Mouse (Mus musculus): ENCODE data around the gene Fbxw17. TPM values are rescaled to one million over a fixed set of nuclear protein-coding genes. Genes with fewer than 3 reads are reported as not detected.
"Not testable (repeated sequence)": the region's sequence is repeated elsewhere in the genome, so short reads cannot be mapped to it uniquely, and the experiment has no call there.

Fbxw17 gene
- total RNA-seq (2015; ENCODE audit: low replicate concordance) (3.3 TPM in 1 of 2 replicates, not detected in the other), total RNA-seq (2017; ENCODE audit: low replicate concordance) (1.4 and 4.2 TPM in 2 replicates)

DNA sequence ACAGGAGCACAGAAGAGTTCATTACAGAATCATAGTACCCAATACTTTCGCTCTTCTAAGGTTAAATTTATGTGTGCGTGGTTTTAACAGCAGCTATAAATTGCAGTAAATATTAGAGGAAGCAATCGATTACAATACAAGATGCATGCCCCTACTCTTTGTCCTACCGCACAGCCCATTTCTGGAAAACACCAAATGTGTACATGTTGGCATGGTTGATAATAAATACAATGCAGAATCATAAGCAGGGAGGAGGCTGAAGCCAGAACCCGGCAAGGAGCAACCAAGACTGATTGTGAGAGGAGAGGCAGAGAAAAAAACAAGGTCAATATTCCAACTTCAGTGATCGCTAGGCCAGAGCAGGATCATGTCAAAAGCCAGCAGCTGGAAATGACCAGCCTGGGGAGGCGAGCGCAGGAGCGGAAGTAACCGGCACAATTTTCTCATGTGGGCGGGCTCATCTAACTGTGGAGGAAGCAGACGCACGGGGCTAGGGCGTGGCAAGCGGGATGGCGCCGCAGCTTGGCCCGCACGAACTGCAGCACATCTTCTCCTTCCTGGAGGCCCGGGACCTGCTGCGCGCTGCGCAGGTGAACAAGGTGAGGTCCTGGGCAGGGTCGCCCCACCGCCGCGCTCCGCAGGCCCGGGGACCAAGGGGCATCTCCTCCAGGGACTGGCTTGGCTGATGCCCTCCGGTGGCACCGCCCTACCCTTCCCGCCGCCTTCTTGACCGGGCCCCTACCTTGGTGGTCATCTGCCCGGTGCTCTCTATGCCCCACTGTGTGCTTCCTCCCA, at the start of gene Fbxw17:
Fbxw17 (plus strand) TSS at position 476 of the 795 bp plus-strand sequence.
- no peak for ATAC-seq (replicated peaks; ENCODE audit: low FRiP score, poor library complexity, severe bottlenecking)

DNA sequence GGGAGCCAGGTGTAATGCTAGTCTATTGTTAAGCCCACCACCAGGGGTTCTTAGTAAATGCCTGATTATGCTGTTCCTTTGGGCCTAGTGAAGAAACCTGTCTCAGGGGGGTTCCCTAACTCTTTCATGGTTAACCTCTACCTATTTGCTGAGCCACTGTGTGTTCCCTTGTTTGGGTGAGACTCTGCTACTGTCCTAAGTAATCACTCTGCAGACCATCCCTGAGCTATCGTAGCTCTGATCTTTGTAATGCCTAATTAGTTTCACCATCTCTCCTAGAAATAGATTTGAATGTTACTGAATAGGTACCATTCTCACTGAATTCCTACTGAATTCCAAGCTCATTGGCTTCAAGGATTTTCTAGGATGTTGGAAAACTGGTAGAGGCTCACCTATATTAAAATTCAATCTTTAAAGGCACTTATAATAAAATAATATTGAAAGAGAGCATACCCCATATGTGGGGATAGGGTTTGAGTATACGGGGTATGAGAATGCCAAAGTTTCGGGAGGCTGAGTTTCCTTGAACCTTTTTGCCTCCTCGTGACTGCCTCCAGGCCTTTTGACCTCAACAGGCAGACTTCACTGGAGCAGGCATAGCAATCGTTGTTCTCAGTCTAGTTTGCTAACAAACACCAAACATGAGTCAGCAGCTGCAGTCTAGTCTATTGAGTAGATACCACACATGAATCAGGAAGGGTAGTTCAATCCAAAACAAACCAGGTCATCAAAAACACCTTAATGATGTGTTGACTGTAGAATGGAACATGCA, 44.5 kb upstream of the Fbxw17 start:
- ATAC-seq (replicated peaks; ENCODE audit: low FRiP score, poor library complexity, severe bottlenecking), result not testable (repeated sequence)

DNA sequence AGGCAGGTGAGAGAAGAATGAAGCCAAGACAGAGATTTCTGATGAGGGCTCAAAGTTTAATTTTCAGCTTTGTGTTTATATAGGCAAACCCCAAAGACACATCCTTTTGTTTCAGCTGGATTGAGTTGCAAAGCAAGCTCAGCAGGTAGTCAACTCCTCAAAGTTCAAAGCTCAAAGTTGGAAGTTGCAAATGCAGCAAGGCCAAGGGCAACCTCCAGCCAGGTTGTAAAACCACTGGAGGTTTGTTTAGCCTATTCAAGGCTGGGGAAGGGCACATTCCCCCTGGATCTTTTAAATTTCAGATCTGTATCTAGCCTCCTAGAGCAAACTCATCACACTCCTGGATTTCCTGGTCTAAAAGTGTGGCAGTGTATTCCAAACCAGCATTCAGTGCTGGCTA, 28.5 kb upstream of the Fbxw17 start:
- not testable (repeated sequence) for ATAC-seq (replicated peaks; ENCODE audit: low FRiP score, poor library complexity, severe bottlenecking)

DNA sequence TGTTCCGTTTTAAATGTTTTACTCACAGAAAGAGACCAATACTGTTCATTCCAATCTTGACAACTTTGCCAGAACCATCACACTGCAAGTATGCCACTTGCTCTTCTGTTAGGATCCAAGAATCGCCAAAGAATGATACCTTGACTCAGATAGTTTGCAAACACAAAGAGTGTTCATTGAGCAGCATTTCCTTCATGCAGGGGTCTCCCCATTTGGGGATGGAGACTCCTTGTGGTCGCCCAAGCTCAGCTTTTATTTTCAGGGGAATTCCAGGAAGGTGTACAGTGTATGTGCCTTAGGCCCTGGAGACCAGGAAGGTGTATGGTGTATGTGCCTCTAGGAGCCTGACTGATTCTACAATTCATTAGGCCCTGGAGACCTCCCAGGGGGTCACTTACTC, 757 bp downstream of the Fbxw17 start:
- no peak for ATAC-seq (replicated peaks; ENCODE audit: low FRiP score, poor library complexity, severe bottlenecking)

DNA sequence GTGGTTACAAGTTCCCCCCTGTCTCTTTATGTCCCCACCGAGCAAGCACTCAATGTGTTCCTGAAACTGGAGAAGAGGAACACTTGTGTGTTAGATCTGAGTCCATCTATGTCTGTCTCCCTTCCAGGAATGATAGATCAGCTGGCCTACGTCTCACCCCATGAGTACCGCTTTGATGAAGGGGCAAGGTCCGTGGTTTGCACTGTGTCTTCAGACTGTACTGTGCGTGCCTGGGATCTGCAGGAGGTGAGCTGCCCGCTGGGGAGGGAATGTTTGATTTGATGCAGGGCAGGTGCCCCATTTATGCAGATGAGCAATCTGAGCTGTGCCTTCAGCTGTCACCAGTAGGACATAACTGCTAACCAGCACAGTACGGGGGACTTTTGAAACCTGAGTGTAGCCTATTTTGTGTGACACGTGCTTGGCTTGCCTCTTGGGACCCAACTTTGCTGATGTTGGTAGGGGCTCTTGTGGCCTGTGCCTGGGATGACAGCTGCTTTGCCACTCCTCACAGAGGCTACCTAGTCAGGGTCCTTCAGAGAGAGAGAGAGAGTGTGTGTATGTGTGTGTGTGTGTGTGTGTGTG, 6.1 kb downstream of the Fbxw17 start:
- no peak for ATAC-seq (replicated peaks; ENCODE audit: low FRiP score, poor library complexity, severe bottlenecking)

DNA sequence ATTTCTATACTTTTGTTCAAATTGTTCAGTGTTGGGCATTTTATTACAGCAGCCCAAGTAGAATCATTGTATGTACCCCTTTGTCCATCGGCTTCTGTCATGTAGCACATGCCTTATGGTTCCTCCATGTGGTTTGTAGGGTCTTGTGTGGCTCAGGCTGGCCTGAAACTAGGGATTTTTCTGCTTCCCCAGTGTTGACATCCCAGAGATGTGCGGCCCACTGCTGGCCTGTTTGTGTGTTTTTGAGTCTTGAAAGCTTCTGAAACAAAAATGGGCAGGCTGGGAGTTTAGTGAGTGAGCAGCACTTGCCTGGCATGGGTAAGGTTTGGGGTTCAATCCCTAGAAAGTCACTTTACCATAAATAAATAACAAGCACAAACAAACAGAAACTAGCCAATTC, 6.9 kb downstream of the Fbxw17 start:
- no peak for ATAC-seq (replicated peaks; ENCODE audit: low FRiP score, poor library complexity, severe bottlenecking)

DNA sequence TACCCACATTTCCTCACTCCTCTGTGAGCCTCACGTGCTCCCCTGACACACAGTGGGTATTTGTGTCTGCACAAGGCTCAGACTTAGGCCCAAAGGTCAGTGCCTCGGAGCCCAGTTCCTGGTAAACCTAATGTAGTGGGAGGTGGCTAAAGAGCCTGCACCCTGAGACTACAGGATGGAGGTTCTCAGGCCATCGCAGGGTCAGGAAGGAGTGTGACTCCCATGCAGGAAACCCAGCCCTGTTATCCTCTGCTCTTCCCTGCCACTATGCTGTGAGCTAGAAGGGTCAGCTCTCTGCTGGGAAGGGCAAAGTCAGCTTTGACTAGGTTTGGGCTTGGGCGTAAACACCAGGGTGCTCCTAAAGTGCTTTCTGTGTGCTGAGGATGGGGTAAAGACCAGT, 9.0 kb downstream of the Fbxw17 start:
- ATAC-seq (replicated peaks; ENCODE audit: low FRiP score, poor library complexity, severe bottlenecking), result no peak

DNA sequence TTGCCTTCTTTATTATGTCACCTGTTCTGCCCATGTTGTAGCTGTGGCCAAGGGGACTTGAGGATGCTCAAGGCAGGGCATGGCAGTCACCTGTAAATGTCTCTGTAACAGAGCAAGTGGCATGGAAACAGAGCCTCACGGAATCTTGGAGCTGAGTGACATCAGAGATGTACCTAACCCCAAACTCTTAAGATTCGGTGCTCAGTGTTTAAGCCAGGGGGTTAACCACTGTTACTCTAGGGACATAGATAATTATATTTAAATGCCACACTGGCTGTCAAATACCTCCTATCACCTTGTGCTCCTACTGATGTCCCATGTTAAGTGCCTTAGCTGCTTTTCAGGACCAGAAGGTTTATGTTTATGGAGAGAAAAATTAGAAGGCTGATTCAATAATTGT, 26.1 kb downstream of the Fbxw17 start, which contains the start of gene Gm47429:
Gm47429 (minus strand) TSS at position 101 of the 400 bp plus-strand sequence.
- no peak for ATAC-seq (replicated peaks; ENCODE audit: low FRiP score, poor library complexity, severe bottlenecking)

DNA sequence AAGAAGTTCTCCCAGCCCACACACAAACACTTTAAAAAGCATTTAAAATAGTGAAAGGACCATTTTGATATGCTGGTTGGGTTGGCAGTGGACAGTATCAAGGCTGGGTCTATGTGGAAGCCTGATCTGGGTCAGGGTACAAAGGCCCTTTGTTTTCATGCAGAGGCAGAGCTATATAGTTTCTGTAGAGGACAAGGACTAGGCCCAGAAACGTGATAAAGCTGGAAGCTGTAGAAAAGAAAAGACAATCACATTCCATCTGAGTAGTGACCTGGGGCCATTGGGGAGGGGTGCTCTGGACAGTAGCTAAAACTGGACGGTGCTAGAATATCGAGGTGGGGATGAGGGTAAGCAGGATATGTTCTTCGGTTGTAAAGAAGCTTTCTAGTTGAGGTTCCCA, 27.6 kb downstream of the Fbxw17 start:
- ATAC-seq (replicated peaks; ENCODE audit: low FRiP score, poor library complexity, severe bottlenecking), result no peak

DNA sequence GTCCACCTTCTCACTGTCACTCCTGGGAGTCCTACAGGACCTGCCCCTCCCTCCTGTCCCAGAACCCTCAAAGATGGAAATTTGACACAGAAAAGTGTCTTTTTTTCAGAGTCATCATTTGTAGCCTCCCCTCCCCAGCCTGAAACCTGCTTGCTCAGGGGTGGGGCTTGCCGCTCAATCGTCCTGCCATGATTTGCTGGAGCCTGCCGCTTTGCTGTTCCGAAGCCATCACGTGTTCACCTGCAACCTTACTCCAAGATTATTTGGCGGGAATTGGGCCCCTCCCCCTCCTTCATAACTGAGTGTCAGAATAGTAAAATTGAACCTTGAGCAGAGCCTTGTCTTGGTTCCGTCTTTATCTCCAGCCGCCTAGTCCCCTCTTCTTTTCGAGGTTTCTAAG, 34.6 kb downstream of the Fbxw17 start:
- not testable (repeated sequence) for ATAC-seq (replicated peaks; ENCODE audit: low FRiP score, poor library complexity, severe bottlenecking)

DNA sequence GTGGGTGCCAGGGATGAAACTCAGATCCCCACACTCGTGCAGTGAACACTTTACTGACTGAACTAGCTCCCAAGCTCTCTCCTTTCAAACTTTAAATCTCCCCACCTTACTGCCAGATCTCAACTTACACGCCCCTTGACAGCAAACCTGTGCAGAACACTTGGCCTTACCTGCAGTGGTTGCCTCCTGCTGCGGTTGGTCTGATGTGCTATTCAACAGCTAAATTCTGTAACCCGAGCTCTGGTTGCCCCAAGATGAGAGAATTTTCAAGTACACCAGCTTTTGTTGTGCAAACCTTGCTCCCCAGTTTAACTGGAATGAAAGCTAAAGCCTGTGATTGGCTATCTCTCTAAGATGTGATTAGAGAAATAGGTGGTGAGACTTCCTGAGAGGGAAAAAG, 35.8 kb downstream of the Fbxw17 start:
- ATAC-seq (replicated peaks; ENCODE audit: low FRiP score, poor library complexity, severe bottlenecking), result no peak

DNA sequence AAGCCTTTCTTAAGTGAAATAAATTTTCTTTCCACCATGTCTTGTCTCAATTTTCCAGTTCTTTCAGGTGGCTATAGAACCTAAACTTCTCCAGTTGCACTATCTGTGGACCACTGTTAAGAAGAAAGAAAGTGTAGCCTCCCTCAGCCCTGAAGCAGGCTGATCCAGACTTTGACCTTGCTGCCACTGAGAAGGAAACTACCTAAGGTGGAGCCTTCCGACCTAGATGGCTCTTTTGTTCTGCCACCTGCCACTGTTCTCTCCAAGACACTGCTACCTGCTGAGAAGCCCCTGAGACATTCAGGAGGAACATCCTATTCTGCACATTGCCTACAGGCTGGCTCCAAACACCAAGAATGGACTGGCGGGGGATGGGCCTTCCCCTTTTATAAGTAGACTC, 42.8 kb downstream of the Fbxw17 start:
- ATAC-seq (replicated peaks; ENCODE audit: low FRiP score, poor library complexity, severe bottlenecking), result not testable (repeated sequence)

DNA sequence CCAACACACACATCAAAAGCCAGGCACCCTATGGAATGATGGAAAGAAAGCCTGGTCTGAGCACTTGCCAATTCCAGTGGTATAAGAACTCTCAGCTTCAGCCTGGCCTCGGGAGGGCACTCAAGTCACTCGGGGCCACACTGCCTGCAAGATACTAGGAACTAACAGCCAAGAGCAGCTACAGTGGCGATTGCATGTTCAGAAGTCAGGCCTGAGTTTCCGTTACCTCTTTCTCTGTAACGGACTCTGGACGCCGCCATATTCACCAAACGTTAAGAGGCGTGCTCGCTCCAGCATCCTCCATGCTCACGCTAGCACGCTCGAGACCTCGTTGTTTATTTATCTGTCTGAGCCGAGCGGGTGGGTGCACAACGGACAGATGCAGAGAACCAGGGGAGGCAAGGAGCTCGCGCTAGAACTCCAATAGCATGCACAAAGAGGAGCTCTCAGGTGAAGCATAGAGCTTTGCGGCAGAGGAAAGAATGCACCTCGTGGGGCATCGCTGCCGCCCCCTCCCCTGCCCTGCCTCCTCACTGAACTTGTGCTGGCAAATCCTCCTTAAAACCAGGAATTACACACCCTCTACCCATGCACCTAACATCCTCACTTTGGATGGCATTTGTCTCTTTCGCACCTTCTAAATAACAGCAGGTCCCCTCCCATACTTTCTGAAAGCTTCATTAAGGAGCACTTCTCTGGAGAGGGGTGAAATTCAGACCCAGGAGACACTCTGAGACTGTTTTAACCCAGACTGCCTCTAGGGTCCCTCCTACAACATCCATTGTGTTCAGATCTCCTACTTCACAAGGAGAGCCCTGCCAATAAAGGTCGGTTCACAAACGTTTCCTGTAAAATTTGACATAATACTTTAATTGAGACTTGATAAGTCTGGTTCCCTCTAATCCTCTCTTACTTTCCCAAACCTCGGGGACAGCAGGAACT, 47.2 kb downstream of the Fbxw17 start:
- ATAC-seq (replicated peaks; ENCODE audit: low FRiP score, poor library complexity, severe bottlenecking), result no peak

DNA sequence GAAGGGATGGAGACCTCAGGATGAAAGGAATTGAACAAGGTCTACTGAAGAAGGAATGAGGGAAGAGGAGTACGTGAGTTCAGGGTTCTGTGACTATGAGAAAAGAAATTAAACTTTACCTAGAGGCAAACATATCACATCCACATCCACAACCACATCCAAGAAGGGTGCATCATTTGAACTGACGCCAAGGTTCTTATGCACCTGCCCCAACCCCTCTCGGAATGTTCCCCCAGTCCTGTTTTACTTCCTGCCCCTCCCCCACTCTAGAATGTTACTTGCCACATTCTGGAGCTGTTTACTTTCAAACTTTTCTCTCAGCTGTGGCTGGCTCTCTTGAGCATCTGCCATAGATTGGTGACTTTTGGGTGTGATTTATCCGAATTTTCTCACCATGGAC, 49.3 kb downstream of the Fbxw17 start, which contains the start of gene Nutm2:
Nutm2 (plus strand) TSS at position 301 of the 400 bp plus-strand sequence.
- ATAC-seq (replicated peaks; ENCODE audit: low FRiP score, poor library complexity, severe bottlenecking), result no peak

Other genes starting within 250 kb of the Fbxw17 start
- gene Gm906, start 167.6 kb upstream of the Fbxw17 start, total RNA-seq (2015; ENCODE audit: low replicate concordance), result not detected in 2 replicates
- gene Gm906, start 167.6 kb upstream of the Fbxw17 start, total RNA-seq (2017; ENCODE audit: low replicate concordance), result not detected in 2 replicates
- gene Gm47429, start 26.0 kb downstream of the Fbxw17 start, total RNA-seq (2015; ENCODE audit: low replicate concordance), result not detected in 2 replicates
- not detected in 2 replicates for gene Gm47429, start 26.0 kb downstream of the Fbxw17 start, total RNA-seq (2017; ENCODE audit: low replicate concordance)
- not detected in 2 replicates for gene Nutm2, start 49.4 kb downstream of the Fbxw17 start, total RNA-seq (2015; ENCODE audit: low replicate concordance)
- gene Nutm2, start 49.4 kb downstream of the Fbxw17 start, total RNA-seq (2017; ENCODE audit: low replicate concordance), result not detected in 2 replicates
- not detected in 2 replicates for gene Gm904, start 225.4 kb downstream of the Fbxw17 start, total RNA-seq (2015; ENCODE audit: low replicate concordance)
- not detected in 2 replicates for gene Gm904, start 225.4 kb downstream of the Fbxw17 start, total RNA-seq (2017; ENCODE audit: low replicate concordance)